Comparison of ENCODE assay signal across 19 mouse cellular contexts in the genomic region with DNA sequence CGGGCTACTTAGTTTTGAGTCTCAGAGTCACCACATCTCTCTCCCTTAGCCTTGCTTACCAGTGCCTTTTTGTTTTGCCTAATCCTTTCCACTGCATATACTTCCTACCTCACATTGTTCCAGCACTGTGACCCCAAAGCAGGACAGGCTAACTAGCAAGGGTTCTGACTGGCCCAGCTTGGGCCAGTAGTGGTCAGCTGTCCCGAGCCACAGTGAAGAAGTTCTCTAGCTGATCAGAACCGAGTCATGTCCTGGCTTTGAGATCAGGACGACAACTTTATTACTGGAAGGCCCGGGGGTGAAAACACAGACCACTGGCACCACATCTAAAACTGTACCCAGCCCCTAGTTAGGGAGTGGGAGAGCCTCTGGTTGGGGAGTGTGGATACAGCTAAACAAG. TPM values are rescaled to one million over a fixed set of nuclear protein-coding genes. Genes with fewer than 3 reads are reported as not detected.
DNase-seq lines count a peak whose midpoint lies in the region; ATAC-seq lines count a peak whose summit lies in the region.
"Had no signal": no experiment of that assay in that cellular context is flagged by ENCODE, and none has a peak within 500 bp of the region (broad histone marks: within the 10 kb centered on the region; RNA-seq: fewer than 3 reads in every experiment).

No protein-coding gene starts in this region.

- H3K36me3 ChIP-seq in heart, embryonic 12.5 days, result no peaks in the 10 kb centered on the region
- H3K36me3 ChIP-seq in embryonic facial prominence, embryonic 10.5 days (replicated peaks), result no peaks in the 10 kb centered on the region
- no peaks in the 10 kb centered on the region for H3K36me3 ChIP-seq in heart, embryonic 16.5 days (ENCODE audit: control insufficient read depth, insufficient read depth)
- no peaks in the 10 kb centered on the region for H3K36me3 ChIP-seq in stomach, embryonic 15.5 days
- H3K36me3 ChIP-seq in hindbrain, embryonic 11.5 days (ENCODE audit: control insufficient read depth, insufficient read depth, low read length), result no peaks in the 10 kb centered on the region
- H3K36me3 ChIP-seq: embryonic facial prominence, embryonic 12.5 days; hindbrain, embryonic 15.5 days; midbrain, embryonic 15.5 days; neural tube, embryonic 15.5 days had no signal

- no peak overlapping the region for H3K4me3 ChIP-seq in heart, embryonic 12.5 days
- H3K4me3 ChIP-seq in embryonic facial prominence, embryonic 10.5 days, result no peak overlapping the region
- H3K4me3 ChIP-seq in heart, embryonic 16.5 days (ENCODE audit: low read length), result no peak overlapping the region
- no peak overlapping the region for H3K4me3 ChIP-seq in stomach, embryonic 15.5 days (replicated peaks)
- no peak overlapping the region for H3K4me3 ChIP-seq in hindbrain, embryonic 11.5 days (ENCODE audit: low read depth, low read length)
- H3K4me3 ChIP-seq: embryonic facial prominence, embryonic 12.5 days; hindbrain, embryonic 15.5 days; midbrain, embryonic 15.5 days; neural tube, embryonic 15.5 days had no signal

- H3K27me3 ChIP-seq in heart, embryonic 12.5 days (replicated peaks), result no peaks in the 10 kb centered on the region
- H3K27me3 ChIP-seq in embryonic facial prominence, embryonic 10.5 days (replicated peaks; ENCODE audit: low read depth, poor library complexity, severe bottlenecking), result no peaks in the 10 kb centered on the region
- no peaks in the 10 kb centered on the region for H3K27me3 ChIP-seq in heart, embryonic 16.5 days (ENCODE audit: control insufficient read depth, insufficient read depth, low read length)
- no peaks in the 10 kb centered on the region for H3K27me3 ChIP-seq in stomach, embryonic 15.5 days (replicated peaks)
- H3K27me3 ChIP-seq in hindbrain, embryonic 11.5 days (ENCODE audit: control insufficient read depth, insufficient read depth, low read length), result no peaks in the 10 kb centered on the region
- H3K27me3 ChIP-seq: embryonic facial prominence, embryonic 12.5 days; hindbrain, embryonic 15.5 days; midbrain, embryonic 15.5 days; neural tube, embryonic 15.5 days had no signal

- H3K4me1 ChIP-seq in heart, embryonic 12.5 days (replicated peaks), result peaks cover 49% of the 10 kb centered on the region
- H3K4me1 ChIP-seq in embryonic facial prominence, embryonic 10.5 days, result peaks cover 21% of the 10 kb centered on the region
- H3K4me1 ChIP-seq in heart, embryonic 16.5 days (ENCODE audit: control insufficient read depth, insufficient read depth, low read length), result peaks cover 21% of the 10 kb centered on the region
- H3K4me1 ChIP-seq in stomach, embryonic 15.5 days, result no peaks in the 10 kb centered on the region
- no peaks in the 10 kb centered on the region for H3K4me1 ChIP-seq in hindbrain, embryonic 11.5 days (replicated peaks; ENCODE audit: control insufficient read depth, insufficient read depth, low read length)

- DNase-seq in heart, adult 9 months (ENCODE audit: low spot score in 2 of 2), result no peak
- DNase-seq in embryonic facial prominence, embryonic 10.5 days (ENCODE audit: low spot score), result no peak
- DNase-seq in hindbrain, embryonic 11.5 days (ENCODE audit: low spot score), result no peak
- no peak for DNase-seq in adrenal gland, adult 8-10 months
- DNase-seq: adrenal gland, postnatal 10 days; cerebellum, adult 9-11 months; forebrain, postnatal 0 days; kidney, adult 18-20 months; kidney, postnatal 14 days; lung, adult 18-20 months; lung, postnatal 14 days; thymus, adult 2 months had no signal

- 72% methylated on average over 5 of the region's 5 CpGs for WGBS in heart, embryonic 12.5 days
- 83% methylated on average over 5 of the region's 5 CpGs for WGBS in embryonic facial prominence, embryonic 10.5 days
- WGBS in heart, embryonic 16.5 days, result 72% methylated on average over 5 of the region's 5 CpGs
- 79% methylated on average over 5 of the region's 5 CpGs for WGBS in stomach, embryonic 15.5 days
- WGBS in hindbrain, embryonic 11.5 days, result 91% methylated on average over 5 of the region's 5 CpGs

- H3K9me3 ChIP-seq in heart, embryonic 12.5 days (replicated peaks), result no peaks in the 10 kb centered on the region
- no peaks in the 10 kb centered on the region for H3K9me3 ChIP-seq in embryonic facial prominence, embryonic 10.5 days
- no peaks in the 10 kb centered on the region for H3K9me3 ChIP-seq in heart, embryonic 16.5 days (replicated peaks; ENCODE audit: control insufficient read depth, low read length)
- no peaks in the 10 kb centered on the region for H3K9me3 ChIP-seq in stomach, embryonic 15.5 days
- no peaks in the 10 kb centered on the region for H3K9me3 ChIP-seq in hindbrain, embryonic 11.5 days (ENCODE audit: control insufficient read depth, low read length)
- H3K9me3 ChIP-seq: embryonic facial prominence, embryonic 12.5 days; hindbrain, embryonic 15.5 days; midbrain, embryonic 15.5 days; neural tube, embryonic 15.5 days had no signal

- peak overlapping the region; percentile 83; the same call in 1 of the 2 replicates for H3K27ac ChIP-seq in heart, embryonic 12.5 days (ENCODE audit: poor library complexity, severe bottlenecking)
- 0 out of 2 replicates have a peak overlapping the region, but pooled peaks have one; percentile 14 for H3K27ac ChIP-seq in embryonic facial prominence, embryonic 10.5 days (replicated peaks)
- peak overlapping the region; percentile 85 for H3K27ac ChIP-seq in heart, embryonic 16.5 days (ENCODE audit: low read length)
- peak overlapping the region; percentile 12; the same call in 1 of the 2 replicates for H3K27ac ChIP-seq in stomach, embryonic 15.5 days
- H3K27ac ChIP-seq in hindbrain, embryonic 11.5 days (ENCODE audit: low read depth, low read length), result no peak overlapping the region
- H3K27ac ChIP-seq: embryonic facial prominence, embryonic 12.5 days; hindbrain, embryonic 15.5 days; midbrain, embryonic 15.5 days; neural tube, embryonic 15.5 days had no signal

- no peak overlapping the region for H3K4me2 ChIP-seq in heart, embryonic 12.5 days
- no peak overlapping the region for H3K4me2 ChIP-seq in heart, embryonic 16.5 days (ENCODE audit: low read depth, low read length)
- no peak overlapping the region for H3K4me2 ChIP-seq in stomach, embryonic 15.5 days
- H3K4me2 ChIP-seq in hindbrain, embryonic 11.5 days (replicated peaks; ENCODE audit: low read depth, low read length), result no peak overlapping the region
- H3K4me2 ChIP-seq: embryonic facial prominence, embryonic 12.5 days; hindbrain, embryonic 15.5 days; midbrain, embryonic 15.5 days; neural tube, embryonic 15.5 days had no signal

- ATAC-seq in heart, embryonic 12.5 days (ENCODE audit: insufficient number of reproducible peaks, low FRiP score), result no peak
- no peak for ATAC-seq in heart, embryonic 16.5 days (replicated peaks; ENCODE audit: extremely low read depth, insufficient read depth, low FRiP score)
- no peak for ATAC-seq in stomach, embryonic 15.5 days (ENCODE audit: insufficient read depth, low FRiP score, low read depth)
- ATAC-seq in hindbrain, embryonic 11.5 days (ENCODE audit: low FRiP score), result no peak
- ATAC-seq: forebrain, postnatal 0 days; midbrain, embryonic 15.5 days had no signal

- no peak overlapping the region for H3K9ac ChIP-seq in heart, embryonic 12.5 days
- peak overlapping the region; percentile 47 for H3K9ac ChIP-seq in heart, embryonic 16.5 days (ENCODE audit: low read length)
- H3K9ac ChIP-seq in stomach, embryonic 15.5 days, result no peak overlapping the region
- no peak overlapping the region for H3K9ac ChIP-seq in hindbrain, embryonic 11.5 days (ENCODE audit: low read depth, low read length)
- H3K9ac ChIP-seq: embryonic facial prominence, embryonic 12.5 days; forebrain, postnatal 0 days; hindbrain, embryonic 15.5 days; midbrain, embryonic 15.5 days; neural tube, embryonic 15.5 days had no signal

RNA-seq across cellular contexts. Expression of a gene that starts 7.0 kb away (rescaled TPM):
- 22.7 and 24.4 TPM in 2 replicates for polyA plus RNA-seq in heart, embryonic 12.5 days (2016; fragmentation: Nextera tagmentation; extraction: Ambion mirVana)
- 30.4 and 30.6 TPM in 2 replicates for polyA plus RNA-seq in embryonic facial prominence, embryonic 10.5 days (2016; fragmentation: Nextera tagmentation; extraction: Ambion mirVana)
- polyA plus RNA-seq in heart, embryonic 16.5 days (2015; fragmentation: Nextera tagmentation; extraction: Ambion mirVana), result 13.2 and 17.3 TPM in 2 replicates
- polyA plus RNA-seq in stomach, embryonic 15.5 days (2015; fragmentation: Nextera tagmentation; extraction: Ambion mirVana), result 17.9 and 18.6 TPM in 2 replicates
- polyA plus RNA-seq in hindbrain, embryonic 11.5 days (2014; fragmentation: Nextera tagmentation; extraction: Ambion mirVana), result 31.9 and 49.2 TPM in 2 replicates
- total RNA-seq in adrenal gland, adult 8-10 months (2022), result 100 to 1,000 TPM in 1 of 4 experiments, 10 to 100 TPM in 3; 62.1 to 126 (median 78.8) TPM
